Mouse (Mus musculus) stomach, embryonic 16.5 days (tissue): Measurements from ENCODE around the gene Rnf40. TPM values are rescaled to one million over a fixed set of nuclear protein-coding genes. Genes with fewer than 3 reads are reported as not detected.

ENCODE experiments used
- ATAC-seq: fragments of 200-750 bp; cut with Nextera tagmentation; 2 replicates; pipeline ENCODE4 v1.8.0; 2017; ENCODE audit warnings: moderate number of reproducible peaks, moderate TSS enrichment; ENCODE audit not compliant: insufficient read depth, low FRiP score
- H3K27ac ChIP-seq: fragments of 300-500 bp; sonication (generic); 2 replicates; pipeline ENCODE4 v1.5.1; 2014; ENCODE audit warnings: low read length
- H3K27me3 ChIP-seq: fragments of 300-500 bp; sonication (generic); 2 replicates; pipeline ENCODE4 v1.6.1; 2014; ENCODE audit warnings: low read length, control low read depth, mixed read lengths; ENCODE audit not compliant: control insufficient read depth, insufficient read depth
- H3K36me3 ChIP-seq: fragments of 300-500 bp; sonication (generic); 2 replicates; pipeline ENCODE4 v1.6.1; 2014; ENCODE audit warnings: low read length; ENCODE audit not compliant: control insufficient read depth, insufficient read depth
- H3K4me1 ChIP-seq: fragments of 300-500 bp; sonication (generic); 2 replicates; pipeline ENCODE4 v1.6.1; 2014; ENCODE audit warnings: low read length, control low read depth, mixed read lengths; ENCODE audit not compliant: control insufficient read depth, insufficient read depth
- H3K4me2 ChIP-seq: fragments of 300-500 bp; sonication (generic); 2 replicates; pipeline ENCODE4 v1.6.1; 2014; ENCODE audit warnings: low read depth, low read length, mixed read lengths
- H3K4me3 ChIP-seq: fragments of 300-500 bp; sonication (generic); replicated peaks from 2 replicates; pipeline ENCODE4 v1.5.1; 2014; ENCODE audit warnings: mild to moderate bottlenecking, low read length
- H3K9ac ChIP-seq: fragments of 300-500 bp; sonication (generic); 2 replicates; pipeline ENCODE4 v1.6.1; 2014; ENCODE audit warnings: low read length
- H3K9me3 ChIP-seq: fragments of 300-500 bp; sonication (generic); replicated peaks from 2 replicates; pipeline ENCODE4 v1.6.1; 2016; ENCODE audit warnings: low read length, control low read depth; ENCODE audit not compliant: control insufficient read depth
- WGBS: fragments of 180-500 bp; shearing (Covaris S2); extraction: QIAGEN DNeasy Blood & Tissue Kit; methylation state at CpG from one replicate; pipeline ENCODE4 v1.1.7; 2014; 5-methylcytosine and 5-hydroxymethylcytosine counted together
- polyA plus RNA-seq: library from polyadenylated mRNA; unstranded; fragments of >200 nt; fragmentation: Nextera tagmentation; extraction: Ambion mirVana; gene quantifications from 2 replicates; pipeline ENCODE4 v1.2.1, GENCODE M21; 2015

The Rnf40 gene
- polyA plus RNA-seq, 1 experiment from 2014 or later: 41.6 TPM

GRCm38 (mm10) chr7:127592575-127592974 is 4.0 kb downstream of the Rnf40 start:
- ATAC-seq: no peak
- Histone ChIP-seq H3K4me3 (no peak overlapping the region), H3K9ac (no peak overlapping the region), H3K27me3 (no peaks in the 10 kb centered on the region), H3K4me1 (peaks cover 9% of the 10 kb centered on the region), H3K27ac (no peak overlapping the region), H3K9me3 (no peaks in the 10 kb centered on the region), H3K36me3 (peaks cover 43% of the 10 kb centered on the region), H3K4me2 (no peak overlapping the region)
- WGBS: 90% methylated on average over 14 of the region's 14 CpGs

- Histone ChIP-seq H3K4me3 (no peak overlapping the region), H3K4me1 (no peaks in the 10 kb centered on the region), H3K27ac (no peak overlapping the region), H3K27me3 (no peaks in the 10 kb centered on the region), H3K9ac (no peak overlapping the region), H3K9me3 (no peaks in the 10 kb centered on the region), H3K36me3 (peaks cover 52% of the 10 kb centered on the region), H3K4me2 (no peak overlapping the region)
- whole genome bisulfite sequencing: 94% methylated on average over 17 of the region's 17 CpGs
- ATAC-seq: no peak
Observed at GRCm38 (mm10) chr7:127596747-127597146, 8.2 kb downstream of the Rnf40 start.

DNA sequence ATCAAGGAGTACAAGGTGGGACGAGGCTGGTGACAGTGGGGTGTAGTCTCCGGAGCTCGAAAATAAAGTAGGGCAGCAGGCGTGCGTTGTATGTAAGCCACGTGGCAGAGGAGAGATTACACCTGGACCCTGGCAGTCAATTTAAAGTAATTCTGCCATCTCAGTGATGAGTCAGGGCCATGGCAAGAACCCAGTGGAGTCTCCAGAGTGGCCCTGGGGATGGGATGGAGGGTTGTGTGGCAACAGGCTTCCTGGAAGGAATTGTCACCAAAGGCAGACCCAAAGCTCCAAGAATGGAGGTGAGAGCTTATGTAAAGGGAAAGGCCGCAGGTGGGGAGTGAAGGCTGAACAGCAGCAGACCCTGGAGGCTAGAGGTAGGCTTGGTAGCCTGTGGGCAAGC is 12.0 kb downstream of the Rnf40 start:
- peaks cover 29% of the 10 kb centered on the region for H3K36me3 ChIP-seq
- no peak overlapping the region for H3K4me3 ChIP-seq
- no peak overlapping the region for H3K27ac ChIP-seq
- no peaks in the 10 kb centered on the region for H3K9me3 ChIP-seq
- 95% methylated on average over 7 of the region's 7 CpGs for WGBS
- ATAC-seq: no peak
- no peaks in the 10 kb centered on the region for H3K27me3 ChIP-seq
- H3K4me2 ChIP-seq: no peak overlapping the region
- no peaks in the 10 kb centered on the region for H3K4me1 ChIP-seq
- no peak overlapping the region for H3K9ac ChIP-seq

DNA sequence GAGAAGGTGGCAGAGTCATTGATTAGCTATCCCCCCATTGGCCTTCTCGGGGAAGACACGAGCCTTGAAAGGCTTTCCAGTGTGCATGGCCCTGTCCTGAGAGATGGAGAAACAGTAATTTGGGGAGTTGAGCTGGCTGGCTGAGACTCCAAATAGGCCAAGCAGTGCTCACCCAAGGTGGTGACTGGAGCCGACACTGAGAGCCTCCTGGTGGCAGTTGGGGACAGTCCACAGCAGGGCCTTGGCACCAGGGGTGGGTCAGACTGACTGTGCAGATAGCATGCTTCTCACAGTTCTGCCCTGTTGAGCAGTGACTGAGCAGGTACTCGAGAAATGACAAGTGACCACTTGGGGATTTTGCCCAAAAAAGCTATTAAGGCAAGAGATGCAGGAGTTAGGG is 13.2 kb downstream of the Rnf40 start:
- Histone ChIP-seq H3K9me3 (no peaks in the 10 kb centered on the region), H3K4me1 (no peaks in the 10 kb centered on the region), H3K4me2 (no peak overlapping the region), H3K27ac (no peak overlapping the region), H3K4me3 (no peak overlapping the region), H3K36me3 (peaks cover 18% of the 10 kb centered on the region), H3K9ac (no peak overlapping the region), H3K27me3 (no peaks in the 10 kb centered on the region)
- ATAC-seq: no peak
- WGBS: 80% methylated on average over 4 of the region's 4 CpGs

- Histone ChIP-seq H3K36me3 (peaks cover 6% of the 10 kb centered on the region; the same call in 1 of the 2 replicates), H3K9me3 (no peaks in the 10 kb centered on the region), H3K4me1 (no peaks in the 10 kb centered on the region), H3K9ac (no peak overlapping the region), H3K4me3 (no peak overlapping the region), H3K27ac (no peak overlapping the region), H3K27me3 (no peaks in the 10 kb centered on the region), H3K4me2 (no peak overlapping the region)
- no peak for ATAC-seq
- 91% methylated on average over 2 of the region's 2 CpGs for WGBS
Observed at GRCm38 (mm10) chr7:127602903-127603302, 14.3 kb downstream of the Rnf40 start.

- no peaks in the 10 kb centered on the region for H3K27me3 ChIP-seq
- no peaks in the 10 kb centered on the region for H3K4me1 ChIP-seq
- no peak overlapping the region for H3K27ac ChIP-seq
Observed at GRCm38 (mm10) chr7:127604256-127604655, 15.7 kb downstream of the Rnf40 start.

GRCm38 (mm10) chr7:127607150-127607549 is 18.6 kb downstream of the Rnf40 start:
- no peak overlapping the region for H3K9ac ChIP-seq
- no peak overlapping the region for H3K4me3 ChIP-seq
- H3K9me3 ChIP-seq: 0 out of 2 replicates have a peak, but pooled peaks cover 6% of the 10 kb centered on the region
- ATAC-seq: no peak
- H3K36me3 ChIP-seq: peaks cover 42% of the 10 kb centered on the region
- H3K27me3 ChIP-seq: no peaks in the 10 kb centered on the region
- no peak overlapping the region for H3K27ac ChIP-seq
- 69% methylated on average over 6 of the region's 6 CpGs for WGBS
- H3K4me2 ChIP-seq: no peak overlapping the region
- no peaks in the 10 kb centered on the region for H3K4me1 ChIP-seq

More at GRCm38 (mm10) chr7:127604256-127604655, 15.7 kb downstream of the Rnf40 start:
- H3K4me3 ChIP-seq: no peak overlapping the region
- H3K36me3 ChIP-seq: peaks cover 18% of the 10 kb centered on the region; the same call in 1 of the 2 replicates
- H3K9ac ChIP-seq: no peak overlapping the region
- ATAC-seq: no peak
- H3K9me3 ChIP-seq: no peaks in the 10 kb centered on the region
- no peak overlapping the region for H3K4me2 ChIP-seq
- 86% methylated on average over 10 of the region's 10 CpGs for WGBS

GRCm38 (mm10) chr7:127611011-127611410 is 22.4 kb downstream of the Rnf40 start:
- H3K27me3 ChIP-seq: no peaks in the 10 kb centered on the region
- ATAC-seq: no peak
- H3K4me3 ChIP-seq: no peak overlapping the region
- peaks cover 49% of the 10 kb centered on the region for H3K36me3 ChIP-seq
- H3K9me3 ChIP-seq: 0 out of 2 replicates have a peak, but pooled peaks cover 6% of the 10 kb centered on the region
- 95% methylated on average over 29 of the region's 29 CpGs for whole genome bisulfite sequencing
- no peak overlapping the region for H3K4me2 ChIP-seq
- no peak overlapping the region for H3K27ac ChIP-seq
- peaks cover 13% of the 10 kb centered on the region for H3K4me1 ChIP-seq
- H3K9ac ChIP-seq: no peak overlapping the region

DNA sequence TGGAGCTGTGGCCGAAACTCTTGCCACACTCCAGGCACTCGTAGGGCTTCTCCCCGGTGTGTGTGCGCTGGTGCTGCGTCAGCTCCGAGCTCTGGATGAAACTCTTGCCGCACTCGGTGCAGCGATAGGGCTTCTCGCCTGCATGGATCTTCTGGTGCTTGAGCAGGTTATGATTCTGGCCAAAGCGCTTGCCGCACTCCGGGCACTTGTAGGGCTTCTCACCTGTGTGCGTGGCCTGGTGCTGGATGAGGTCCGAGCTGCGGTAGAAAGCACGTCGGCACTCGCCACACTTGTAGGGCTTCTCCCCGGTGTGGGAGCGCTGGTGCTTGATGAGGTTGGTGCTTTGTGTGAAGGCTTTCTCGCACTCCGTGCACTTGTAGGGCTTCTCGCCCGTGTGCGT is 23.0 kb downstream of the Rnf40 start:
- Histone ChIP-seq H3K9ac (no peak overlapping the region), H3K27ac (no peak overlapping the region), H3K4me2 (no peak overlapping the region), H3K9me3 (0 out of 2 replicates have a peak, but pooled peaks cover 6% of the 10 kb centered on the region), H3K4me1 (peaks cover 16% of the 10 kb centered on the region), H3K4me3 (no peak overlapping the region), H3K36me3 (peaks cover 49% of the 10 kb centered on the region), H3K27me3 (no peaks in the 10 kb centered on the region)
- WGBS: 96% methylated on average over 26 of the region's 26 CpGs
- no peak for ATAC-seq
